8 mouse cellular contexts compared by ENCODE assay signal in genomic region chr19:45300691-45301431, GRCm38 (mm10).
DNase-seq lines count a peak whose midpoint lies in the region; ATAC-seq and TF ChIP-seq lines count a peak whose summit lies in the region.

No protein-coding gene starts in this region.

- peak; percentile 23; the same call in 1 of the 2 replicates for ATAC-seq in cerebellum, adult (ENCODE audit: insufficient number of reproducible peaks, low FRiP score, low TSS enrichment)
- ATAC-seq in forebrain, embryonic 14.5 days = peak; percentile 59
- ATAC-seq in hindbrain, embryonic 13.5 days (ENCODE audit: low FRiP score) = peak; percentile 25
- ATAC-seq in lung, embryonic 14.5 days (ENCODE audit: insufficient read depth) = peak; percentile 62

- peak; percentile 83 for TF ChIP-seq CTCF in lung, embryonic 14.5 days (IDR thresholded peaks at IDR 0.05; ENCODE audit: low read depth)

- peak overlapping the region; percentile 84 for H3K4me2 ChIP-seq in forebrain, embryonic 14.5 days (ENCODE audit: low read length)
- peak overlapping the region; percentile 93 for H3K4me2 ChIP-seq in hindbrain, embryonic 13.5 days
- peak overlapping the region; percentile 94 for H3K4me2 ChIP-seq in lung, embryonic 14.5 days

- peak overlapping the region; percentile 94; the same call in 1 of the 2 replicates for H3K27ac ChIP-seq in forebrain, embryonic 14.5 days (ENCODE audit: low read depth, low read length)
- peak overlapping the region; percentile 100 for H3K27ac ChIP-seq in hindbrain, embryonic 13.5 days
- H3K27ac ChIP-seq in lung, embryonic 14.5 days (ENCODE audit: low read depth) = no peak overlapping the region

- H3K9me3 ChIP-seq in forebrain, embryonic 14.5 days (replicated peaks; ENCODE audit: control insufficient read depth, low read length) = no peaks in the 10 kb centered on the region
- no peaks in the 10 kb centered on the region for H3K9me3 ChIP-seq in hindbrain, embryonic 13.5 days
- H3K9me3 ChIP-seq in lung, embryonic 14.5 days (ENCODE audit: low read depth, low read length) = no peaks in the 10 kb centered on the region

- peaks cover 17% of the 10 kb centered on the region for H3K4me1 ChIP-seq in forebrain, embryonic 14.5 days (ENCODE audit: control insufficient read depth, insufficient read depth, low read length)
- H3K4me1 ChIP-seq in hindbrain, embryonic 13.5 days (replicated peaks) = peaks cover 58% of the 10 kb centered on the region
- H3K4me1 ChIP-seq in lung, embryonic 14.5 days (ENCODE audit: insufficient read depth) = peaks cover 8% of the 10 kb centered on the region

- DNase-seq in layer of hippocampus, postnatal 14 days (ENCODE audit: low spot score in 2 of 2) = peak; percentile 51 to 58
- DNase-seq in layer of hippocampus, adult 11-12 months (ENCODE audit: low spot score) = no peak
- DNase-seq in forebrain, embryonic 14.5 days (ENCODE audit: low spot score) = peak; percentile 80
- peak; percentile 81 for DNase-seq in lung, embryonic 14.5 days
- DNase-seq in retina, postnatal 1 day = peak; percentile 79
- no peak for DNase-seq in T-cell, adult 2 months (ENCODE audit: low spot score)

- peak overlapping the region; percentile 45 for H3K4me3 ChIP-seq in forebrain, embryonic 14.5 days (ENCODE audit: low read depth, low read length)
- peak overlapping the region; percentile 50 for H3K4me3 ChIP-seq in hindbrain, embryonic 13.5 days
- H3K4me3 ChIP-seq in lung, embryonic 14.5 days (ENCODE audit: low read depth, low read length) = peak overlapping the region; percentile 55

- no peaks in the 10 kb centered on the region for H3K36me3 ChIP-seq in forebrain, embryonic 14.5 days (ENCODE audit: control insufficient read depth, insufficient read depth, low read length)
- H3K36me3 ChIP-seq in hindbrain, embryonic 13.5 days = no peaks in the 10 kb centered on the region
- no peaks in the 10 kb centered on the region for H3K36me3 ChIP-seq in lung, embryonic 14.5 days (ENCODE audit: insufficient read depth)

- WGBS in forebrain, embryonic 14.5 days = 2% methylated on average over 22 of the region's 22 CpGs
- WGBS in hindbrain, embryonic 13.5 days = 4% methylated on average over 22 of the region's 22 CpGs
- 3% methylated on average over 22 of the region's 22 CpGs for WGBS in lung, embryonic 14.5 days

- H3K9ac ChIP-seq in forebrain, embryonic 14.5 days (ENCODE audit: low read length) = peak overlapping the region; percentile 67
- H3K9ac ChIP-seq in hindbrain, embryonic 13.5 days = peak overlapping the region; percentile 83
- H3K9ac ChIP-seq in lung, embryonic 14.5 days = no peak overlapping the region; the same call in none of the 2 replicates

- H3K27me3 ChIP-seq in forebrain, embryonic 14.5 days (replicated peaks; ENCODE audit: control insufficient read depth, insufficient read depth, low read length) = peaks cover 33% of the 10 kb centered on the region
- peaks cover 58% of the 10 kb centered on the region for H3K27me3 ChIP-seq in hindbrain, embryonic 13.5 days
- H3K27me3 ChIP-seq in lung, embryonic 14.5 days (ENCODE audit: insufficient read depth, low read length) = peaks cover 64% of the 10 kb centered on the region

Comparison
In these comparisons a context has a peak if more than half of its experiments do, and no peak if none do; other contexts are left out.
1. DNase-seq: peak in layer of hippocampus, postnatal 14 days (2 of 2), forebrain, embryonic 14.5 days (single experiment), lung, embryonic 14.5 days (single experiment) and retina, postnatal 1 day (single experiment); none in layer of hippocampus, adult 11-12 months (single experiment) and T-cell, adult 2 months (single experiment).
2. Peak in every context shown above with its lines, with median percentiles within 50 percentile points of each other: ATAC-seq, H3K4me2 ChIP-seq and H3K4me3 ChIP-seq.